Mouse (Mus musculus) cerebellum, adult 9-10 months (tissue): ENCODE data around the gene Chst12.
A peak's percentile ranks its signal among the peaks of the same experiment; 100 is the strongest.
"Not testable (repeated sequence)": the region's sequence is repeated elsewhere in the genome, so short reads cannot be mapped to it uniquely, and the experiment has no call there.

Experiments
- DNase-seq: peaks from one replicate; pipeline ENCODE4 v3.0.0; 2022

The Chst12 gene

DNA sequence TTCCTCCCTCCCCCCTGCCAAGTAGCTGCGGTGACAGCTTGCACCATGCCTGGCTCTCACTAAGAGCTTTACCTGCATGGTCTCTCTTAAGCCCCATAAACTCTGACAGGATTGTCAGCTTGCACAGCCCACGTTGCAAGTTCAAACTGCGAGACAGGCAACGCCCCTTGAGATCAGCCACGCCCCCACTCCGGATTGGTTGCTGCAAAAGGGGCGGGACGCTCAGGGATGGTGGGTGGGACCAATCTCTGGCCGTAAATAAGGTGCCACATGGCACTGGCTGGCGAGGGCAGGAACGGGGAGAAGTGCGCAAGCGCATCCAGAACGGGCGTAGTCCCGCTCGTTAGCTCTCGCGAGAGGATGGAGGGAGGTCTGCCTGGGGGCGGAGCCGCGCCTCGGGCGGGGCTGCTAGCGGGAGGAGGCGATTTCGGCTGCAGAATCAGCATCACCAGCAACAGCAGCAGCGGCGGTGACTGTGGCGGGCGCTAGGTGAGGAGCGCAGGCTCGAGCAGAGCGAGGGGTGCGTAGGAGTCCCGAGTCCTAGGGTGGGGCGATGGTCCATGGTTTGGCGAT, at the start of gene Chst12:
Chst12 (plus strand) TSS at position 343 of the 573 bp plus-strand sequence.
- peak; percentile 99 for DNase-seq

DNA sequence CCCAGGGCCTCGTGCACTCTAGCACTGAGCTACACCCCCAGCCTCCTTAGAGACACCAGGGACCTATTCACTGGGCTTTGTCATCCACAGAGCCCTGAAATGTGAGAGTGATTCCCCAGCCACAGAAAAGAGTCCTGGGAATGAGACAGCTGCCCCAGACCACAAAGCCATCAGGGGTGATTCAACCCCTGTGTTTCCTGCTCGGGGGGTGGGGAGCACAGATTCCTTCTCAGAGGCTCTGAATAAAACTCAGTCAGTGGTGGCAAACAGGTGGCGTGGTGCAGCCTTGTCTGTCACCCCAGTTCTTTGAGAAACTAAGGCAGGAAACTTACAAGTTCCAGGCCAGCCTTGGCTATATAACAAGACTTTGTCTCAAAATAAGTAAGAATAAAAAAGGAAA, 43.9 kb upstream of the Chst12 start:
- DNase-seq = no peak

DNA sequence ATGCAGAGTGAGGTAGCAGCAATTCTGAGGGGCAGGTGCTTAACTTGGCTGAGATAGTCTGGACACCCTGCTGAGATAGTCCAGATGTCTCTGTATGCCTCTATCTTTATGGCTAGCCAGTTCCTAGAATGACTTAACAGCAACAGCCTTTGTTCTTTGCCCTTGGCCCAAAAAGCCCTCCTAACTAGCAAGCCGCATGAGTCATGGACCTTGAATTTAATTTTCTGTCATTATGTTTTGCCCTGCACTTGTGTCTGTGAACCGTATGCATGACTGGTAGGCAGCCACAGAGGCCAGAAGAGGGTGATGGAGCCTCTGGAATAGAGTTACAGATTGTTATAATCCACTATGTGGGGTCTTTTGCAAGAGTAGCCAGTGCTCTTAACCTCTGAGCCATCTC, 42.2 kb upstream of the Chst12 start:
- DNase-seq = not testable (repeated sequence)

GRCm38 (mm10) chr5:140464943-140465342, 40.4 kb upstream of the Chst12 start:
- no peak for DNase-seq

DNA sequence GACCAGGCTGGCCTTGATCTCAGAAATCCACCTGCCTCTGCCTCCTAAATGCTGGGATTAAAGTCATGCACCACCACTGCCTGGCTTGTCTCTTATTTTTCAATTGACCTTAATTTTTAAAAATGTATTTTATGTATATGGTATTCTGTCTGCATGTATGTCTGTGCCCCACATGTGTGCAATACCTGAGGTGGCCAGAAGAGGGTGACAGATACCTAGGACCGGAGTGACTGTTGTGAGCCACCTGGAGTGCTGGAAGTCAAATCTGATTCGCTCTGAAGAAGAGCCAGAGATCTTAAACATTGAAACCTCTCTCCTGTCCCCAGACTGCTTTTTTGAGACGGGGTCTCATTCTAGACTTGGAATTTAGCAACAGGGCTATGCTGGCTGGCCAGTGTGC, 33.0 kb upstream of the Chst12 start:
- DNase-seq = no peak

- no peak for DNase-seq
Observed at GRCm38 (mm10) chr5:140481458-140481857, 23.9 kb upstream of the Chst12 start.

DNA sequence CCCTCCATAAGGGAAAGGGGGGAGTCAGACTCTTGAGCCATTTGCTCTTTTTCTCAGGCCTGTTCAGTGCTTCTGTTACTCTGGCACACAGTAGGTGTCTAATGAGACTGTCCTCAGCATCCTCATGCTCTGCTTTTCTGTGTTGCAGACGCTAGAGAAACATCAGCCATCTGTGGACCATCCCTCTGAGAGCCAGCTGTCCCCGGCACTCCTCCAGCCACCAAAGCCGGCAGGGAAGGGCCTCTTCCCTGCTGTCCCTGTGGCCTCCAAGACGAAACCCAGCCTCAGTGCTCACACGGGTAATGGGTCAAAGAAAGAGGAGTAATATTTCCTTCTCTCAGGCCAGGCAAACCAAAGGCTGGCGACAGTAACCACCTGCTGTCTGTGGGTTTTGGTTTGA, 14.2 kb upstream of the Chst12 start:
- DNase-seq = no peak

- DNase-seq = no peak
Observed at GRCm38 (mm10) chr5:140492684-140493233, 12.6 kb upstream of the Chst12 start.

DNA sequence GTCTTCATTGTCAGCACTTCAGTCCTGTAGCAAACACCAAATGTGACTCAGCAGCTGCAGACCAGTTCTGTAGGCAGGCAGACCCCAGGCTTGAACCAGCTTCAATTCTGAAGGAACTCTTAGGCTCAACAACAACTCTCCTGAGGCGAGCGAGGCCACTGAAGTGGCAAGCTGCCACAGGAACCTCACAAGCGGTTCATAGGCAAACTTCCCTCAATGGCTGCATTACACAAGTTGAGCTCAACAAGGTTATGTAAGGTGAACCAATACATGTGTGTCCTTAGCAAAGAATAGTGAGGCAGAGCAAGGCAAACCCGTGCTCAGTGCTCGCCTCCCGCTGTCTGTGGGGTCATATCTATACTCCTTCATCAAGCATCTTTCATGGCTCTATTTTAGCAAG, 7.2 kb upstream of the Chst12 start:
- DNase-seq = no peak

DNA sequence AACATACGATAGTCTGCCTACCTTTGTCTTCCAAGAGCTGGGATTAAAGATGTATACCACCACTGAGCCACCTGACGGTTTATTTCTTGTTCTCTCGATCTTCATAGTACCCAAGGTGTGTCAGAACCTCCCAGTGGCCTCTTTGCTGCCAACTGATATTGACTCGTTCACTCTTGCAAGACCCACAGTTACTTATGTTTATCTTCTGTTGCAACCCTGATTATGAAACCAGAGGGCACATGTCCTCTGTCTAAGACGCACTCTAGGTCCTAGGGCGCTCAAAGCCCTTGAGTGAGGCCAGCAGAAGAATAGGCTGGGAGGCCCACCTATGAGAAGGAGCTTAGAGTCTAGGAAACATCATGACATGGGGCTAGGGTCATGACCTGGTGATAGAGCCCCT, 4.6 kb upstream of the Chst12 start:
- no peak for DNase-seq

GRCm38 (mm10) chr5:140501982-140502836, 3.1 kb upstream of the Chst12 start:
- DNase-seq = no peak

DNA sequence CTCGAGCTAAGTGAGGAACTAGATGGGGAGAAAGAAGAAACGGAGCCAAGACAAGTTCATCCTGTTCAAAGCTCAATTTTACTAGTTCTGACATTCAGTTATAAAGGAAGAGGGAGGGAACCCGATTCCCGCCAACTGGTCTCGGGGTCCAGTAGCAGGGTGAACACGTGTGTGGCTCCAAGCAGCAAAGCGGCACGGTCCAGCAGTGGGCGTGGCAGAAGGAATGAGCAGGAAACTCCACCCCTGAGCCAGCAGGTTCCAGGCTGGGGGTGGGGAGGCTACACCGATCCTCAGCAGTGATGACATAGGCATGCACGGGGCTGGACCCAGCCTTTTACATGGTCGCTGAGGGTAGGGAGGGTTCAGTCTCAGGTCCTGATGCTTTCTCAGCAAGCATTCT, 2.4 kb upstream of the Chst12 start:
- DNase-seq = not testable (repeated sequence)

DNA sequence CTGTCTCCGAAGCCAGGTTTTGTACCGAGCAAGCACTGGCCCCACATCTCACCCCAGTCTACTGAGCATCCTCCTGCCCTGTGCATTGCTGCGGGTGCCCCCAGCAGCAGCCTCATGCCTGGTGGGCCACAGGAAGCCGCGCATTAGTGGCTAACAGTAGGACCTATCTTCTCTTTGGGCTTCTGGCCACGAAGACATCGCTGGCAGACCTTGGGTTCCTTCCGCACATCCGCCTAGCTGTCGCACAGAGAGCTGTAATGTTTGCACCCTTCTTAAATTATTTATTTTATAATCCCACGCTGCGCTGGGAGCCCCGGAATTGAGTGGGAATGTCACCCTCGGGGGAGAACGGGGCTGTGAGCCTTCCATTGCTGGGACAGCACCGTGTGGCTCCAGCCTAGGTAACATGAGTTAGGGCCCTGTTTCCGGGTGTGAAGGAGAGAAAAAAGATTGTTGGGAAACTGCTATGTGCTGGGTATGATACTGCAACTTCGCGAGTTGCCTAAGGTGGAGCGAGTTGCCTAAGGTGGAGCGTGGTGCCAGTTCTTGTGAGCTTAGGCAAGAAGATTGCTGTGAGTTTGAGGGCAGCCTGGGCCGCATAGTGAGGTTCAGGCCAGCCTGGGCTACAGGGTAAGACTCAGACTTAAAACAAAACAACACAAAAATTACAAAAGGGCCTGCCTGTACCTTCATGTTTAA, 895 bp downstream of the Chst12 start:
- DNase-seq = peak; percentile 39

DNA sequence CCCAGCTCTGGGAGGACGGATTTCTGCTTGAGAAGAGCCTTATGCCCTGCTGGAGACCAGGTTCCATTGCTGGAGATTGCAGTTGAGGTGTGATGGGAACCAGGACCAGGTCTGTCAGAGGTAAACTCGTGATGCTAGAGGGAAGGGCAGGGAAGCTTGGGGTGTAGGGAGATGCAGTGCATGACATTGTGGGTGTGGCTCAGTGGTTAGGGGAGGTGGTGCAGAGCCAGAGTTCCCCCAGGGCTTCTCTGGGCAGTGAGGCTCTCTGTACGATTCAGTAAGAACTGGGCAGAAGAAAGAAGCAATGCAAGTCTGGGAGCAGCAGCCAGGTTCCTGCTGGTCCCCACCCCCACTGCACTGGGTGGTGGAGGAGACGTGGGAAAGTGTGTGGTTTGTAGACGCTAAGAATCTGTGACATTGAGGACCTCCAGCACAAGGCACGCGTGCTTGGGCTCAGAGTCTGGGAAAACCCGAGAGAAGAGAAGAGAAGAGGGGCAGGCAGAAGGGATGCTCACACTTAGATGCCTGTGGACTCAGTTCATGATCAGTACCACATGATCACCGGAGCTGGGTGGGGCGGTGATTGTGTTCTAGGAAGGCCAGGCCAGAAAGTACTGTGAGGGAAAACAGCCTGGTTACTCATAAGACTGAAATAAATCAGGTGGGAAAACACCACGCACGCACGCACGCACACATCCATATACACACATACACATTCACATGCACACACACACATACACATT, 2.3 kb downstream of the Chst12 start:
- DNase-seq = no peak

- no peak for DNase-seq
Observed at GRCm38 (mm10) chr5:140508686-140509085, 3.3 kb downstream of the Chst12 start.

DNA sequence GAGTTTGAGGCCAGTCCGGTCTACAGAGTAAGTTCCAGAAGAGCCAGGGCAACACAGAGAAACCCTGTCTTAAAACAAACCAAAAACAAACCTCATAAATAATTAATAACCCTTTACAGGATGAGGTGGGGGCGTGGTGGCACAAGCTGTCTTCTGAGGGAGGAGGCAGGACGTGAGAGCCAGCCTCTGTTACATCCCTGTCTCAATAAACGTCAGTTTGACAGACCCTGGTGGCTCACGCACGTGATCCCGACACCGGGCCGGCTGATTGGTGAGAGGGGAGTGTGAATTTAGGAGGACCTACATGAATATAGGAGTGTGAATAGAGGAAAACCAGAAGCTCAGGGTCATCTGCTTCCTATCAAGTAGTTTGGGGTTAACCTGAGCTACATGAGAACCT, 3.9 kb downstream of the Chst12 start:
- DNase-seq = no peak

GRCm38 (mm10) chr5:140510012-140511000, 5.0 kb downstream of the Chst12 start:
- no peak for DNase-seq

- DNase-seq = no peak
Observed at GRCm38 (mm10) chr5:140513921-140514320, 8.6 kb downstream of the Chst12 start.

GRCm38 (mm10) chr5:140514799-140515486, 9.6 kb downstream of the Chst12 start:
- no peak for DNase-seq

GRCm38 (mm10) chr5:140517159-140517920, 12.0 kb downstream of the Chst12 start:
- no peak for DNase-seq
